Mouse (Mus musculus) lung, embryonic 16.5 days (tissue): ENCODE results near the gene Olfr1502. TPM values are rescaled to one million over a fixed set of nuclear protein-coding genes. Genes with fewer than 3 reads are reported as not detected.

Source experiments
- polyA plus RNA-seq: library from polyadenylated mRNA; unstranded; fragments of >200 nt; fragmentation: Nextera tagmentation; extraction: Ambion mirVana; gene quantifications from 2 replicates; pipeline ENCODE4 v1.2.1, GENCODE M21; 2015

Gene Olfr1502
- polyA plus RNA-seq, 1 experiment from 2014 or later = not detected

Other genes with a start within 250 kb of the Olfr1502 start
- not detected in 2 replicates for gene Olfr1487, start 244.4 kb upstream of the Olfr1502 start, polyA plus RNA-seq
- not detected in 2 replicates for gene Olfr1489, start 230.2 kb upstream of the Olfr1502 start, polyA plus RNA-seq
- gene Olfr1490, start 210.7 kb upstream of the Olfr1502 start, polyA plus RNA-seq = not detected in 2 replicates
- not detected in 2 replicates for gene Olfr1491, start 164.5 kb upstream of the Olfr1502 start, polyA plus RNA-seq
- not detected in 2 replicates for gene Olfr1493-ps1, start 138.5 kb upstream of the Olfr1502 start, polyA plus RNA-seq
- gene Olfr1494, start 122.1 kb upstream of the Olfr1502 start, polyA plus RNA-seq = not detected in 2 replicates
- not detected in 2 replicates for gene Olfr1495, start 97.2 kb upstream of the Olfr1502 start, polyA plus RNA-seq
- gene Olfr1496, start 83.9 kb upstream of the Olfr1502 start, polyA plus RNA-seq = not detected in 2 replicates
- not detected in 2 replicates for gene Olfr1497, start 63.6 kb upstream of the Olfr1502 start, polyA plus RNA-seq
- gene Olfr1499, start 42.3 kb upstream of the Olfr1502 start, polyA plus RNA-seq = not detected in 2 replicates
- gene Olfr1500, start 31.3 kb upstream of the Olfr1502 start, polyA plus RNA-seq = not detected in 2 replicates
- not detected in 2 replicates for gene Olfr1501, start 11.1 kb upstream of the Olfr1502 start, polyA plus RNA-seq
- not detected in 2 replicates for gene Olfr1504, start 36.1 kb downstream of the Olfr1502 start, polyA plus RNA-seq
- gene Olfr1505, start 51.7 kb downstream of the Olfr1502 start, polyA plus RNA-seq = not detected in 2 replicates